Mouse (Mus musculus) ES-Bruce4 (cell line): Measurements from ENCODE around the gene Pde1a.

ENCODE experiments used
- CTCF ChIP-seq: IDR thresholded peaks from one replicate; pipeline ENCODE4 v1.8.1; 2011; ENCODE audit warnings: low read depth, low read length
- EP300 ChIP-seq: IDR thresholded peaks from 2 replicates; pipeline ENCODE4 v1.6.1; 2011; ENCODE audit warnings: low read depth, low read length; ENCODE audit not compliant: insufficient read depth
- POLR2A ChIP-seq: IDR thresholded peaks from one replicate; pipeline ENCODE4 v1.8.1; 2011; ENCODE audit warnings: low read length; ENCODE audit not compliant: insufficient read depth

DNA sequence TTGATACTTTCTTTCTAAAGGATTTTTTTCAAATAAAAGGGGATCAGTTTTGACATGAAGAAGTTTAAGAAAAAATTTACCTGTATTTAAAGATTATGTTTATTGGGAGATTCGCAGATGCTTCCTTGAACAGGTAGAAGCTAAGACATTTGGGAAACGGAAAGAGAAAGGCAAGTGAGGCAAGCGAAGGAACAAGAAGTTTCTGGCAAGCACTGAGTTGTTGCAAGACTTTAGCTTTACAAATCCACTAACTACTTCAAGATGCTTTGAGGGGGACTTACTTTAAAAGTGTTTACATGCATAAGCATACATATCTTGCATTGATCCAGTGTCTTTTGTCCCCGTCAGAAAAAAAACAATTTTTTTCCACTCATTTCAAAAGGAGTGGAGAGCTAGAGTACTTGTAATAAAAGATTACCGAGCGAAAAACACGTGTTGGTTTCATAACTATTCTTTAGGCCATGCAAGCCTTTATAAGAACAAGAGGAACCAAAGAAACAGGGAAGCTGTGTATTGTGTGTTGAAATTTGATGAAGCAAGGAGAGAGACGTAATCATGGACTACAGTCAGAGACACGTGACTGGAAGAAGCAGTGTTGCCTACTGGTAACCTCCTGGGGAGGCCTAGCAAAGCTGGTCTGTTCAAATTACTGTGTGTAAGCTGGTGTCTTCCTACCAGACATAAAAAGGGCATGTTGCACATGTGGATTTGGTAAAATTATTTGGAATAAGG is 49.0 kb downstream of the Pde1a start:
- TF ChIP-seq POLR2A: no peak
- TF ChIP-seq CTCF: no peak
- no peak for TF ChIP-seq EP300
